Mouse (Mus musculus) 3134 (cell line): Measurements from ENCODE around the gene Gm45015.
"Not testable (repeated sequence)": the region's sequence is repeated elsewhere in the genome, so short reads cannot be mapped to it uniquely, and the experiment has no call there.

Experiments used
- DNase-seq: peaks from one replicate; pipeline ENCODE4 v3.0.0-alpha.2; 2011; ENCODE audit warnings: low spot score; ENCODE audit not compliant: insufficient read length; ENCODE audit errors: extremely low read depth

Gene Gm45015

DNA sequence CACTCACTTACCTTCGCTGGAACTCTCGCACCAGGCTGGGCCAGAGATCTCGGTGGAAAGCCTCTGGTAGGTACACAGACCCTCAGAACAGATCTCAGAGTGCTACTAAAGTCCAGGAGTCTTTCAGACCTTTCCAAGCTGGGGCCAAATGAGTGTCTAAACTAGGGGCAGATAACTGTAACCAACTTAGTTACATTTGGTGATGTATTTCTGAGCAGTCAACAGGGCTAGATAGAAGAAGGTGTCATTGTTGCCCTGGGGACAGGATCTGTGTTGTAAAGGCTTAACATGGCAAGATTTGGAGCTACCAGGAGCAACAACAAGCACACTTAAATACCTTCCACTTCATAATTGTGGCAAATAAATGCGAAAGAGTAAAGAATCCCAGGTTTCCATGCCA, at the start of gene Gm45015:
Gm45015 (minus strand) TSS at position 101 of the 400 bp plus-strand sequence.
- no peak for DNase-seq

DNA sequence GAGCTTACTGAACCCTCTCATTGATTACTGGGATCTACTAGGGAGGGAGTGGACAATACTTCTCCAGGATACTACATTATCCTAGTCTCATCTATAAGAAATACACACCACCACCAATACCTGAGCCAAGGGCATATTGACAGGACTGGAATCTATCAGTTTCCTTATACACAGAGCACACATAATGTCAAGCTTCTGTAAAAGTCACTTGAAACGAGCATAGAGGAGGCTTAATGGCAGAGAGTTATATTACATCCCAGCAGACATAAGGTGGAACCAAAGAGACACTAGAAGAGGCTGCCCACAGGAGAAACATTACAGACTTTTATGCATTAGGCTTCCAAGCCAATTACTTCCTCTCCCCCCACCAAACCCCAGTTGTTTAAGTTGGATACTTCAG, 48.3 kb upstream of the Gm45015 start:
- no peak for DNase-seq

DNA sequence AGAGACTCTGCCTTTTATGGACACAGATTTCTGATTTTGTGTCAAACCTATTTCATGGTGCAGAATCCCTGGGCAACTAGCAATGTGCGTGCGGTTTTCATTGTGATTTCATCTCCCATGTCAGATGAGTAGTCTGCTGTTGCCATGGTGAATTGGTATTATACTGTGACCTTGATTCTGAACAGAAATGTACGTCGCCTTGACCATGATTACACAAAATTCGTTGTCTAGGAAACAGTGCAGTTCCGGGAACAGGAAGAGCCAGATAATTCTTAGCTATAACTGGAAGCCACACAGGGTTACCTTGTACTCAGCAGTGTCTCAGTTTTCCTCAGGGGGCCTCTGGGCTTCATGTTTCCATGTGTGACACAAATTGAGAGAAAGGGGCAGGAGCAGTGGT, 47.8 kb upstream of the Gm45015 start:
- no peak for DNase-seq

DNA sequence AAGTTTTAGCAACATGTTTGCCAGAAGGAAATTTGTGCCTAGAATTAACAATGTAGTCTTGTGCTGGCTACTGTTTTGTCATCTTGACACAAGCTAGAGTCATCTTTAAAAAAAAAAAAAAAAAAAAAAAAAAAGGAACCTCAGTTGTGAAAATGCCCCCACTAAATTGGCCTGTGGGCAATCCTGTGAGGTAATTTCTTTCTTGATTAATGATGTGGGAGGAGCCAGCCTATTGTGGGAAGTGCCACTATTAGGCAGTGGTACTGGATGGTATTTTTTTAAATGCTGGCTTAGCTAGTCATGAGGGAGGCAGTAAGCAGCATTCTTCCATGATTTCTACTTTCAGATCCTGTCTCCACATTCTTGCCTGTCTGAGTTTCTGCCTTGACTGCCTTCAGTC, 26.7 kb upstream of the Gm45015 start:
- no peak for DNase-seq

DNA sequence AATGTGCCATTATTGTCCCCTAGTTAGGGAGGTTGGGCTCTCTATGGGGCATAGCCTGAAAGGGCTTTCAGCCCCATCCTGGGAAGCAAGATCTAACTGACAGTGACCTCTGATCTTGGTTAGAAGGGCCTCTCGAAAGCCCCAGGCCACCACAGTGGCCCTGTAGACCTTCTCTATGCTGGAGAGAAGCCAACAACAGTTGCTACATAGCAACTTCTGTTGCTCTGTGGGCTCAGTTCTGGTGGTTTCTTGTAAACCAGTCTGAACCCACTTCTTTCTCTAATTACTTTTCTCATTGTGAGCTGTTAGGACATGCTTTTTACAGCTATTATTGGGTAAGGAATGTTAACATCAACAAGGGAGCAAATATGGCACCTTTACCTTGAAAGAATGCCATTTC, 20.1 kb upstream of the Gm45015 start:
- no peak for DNase-seq

DNA sequence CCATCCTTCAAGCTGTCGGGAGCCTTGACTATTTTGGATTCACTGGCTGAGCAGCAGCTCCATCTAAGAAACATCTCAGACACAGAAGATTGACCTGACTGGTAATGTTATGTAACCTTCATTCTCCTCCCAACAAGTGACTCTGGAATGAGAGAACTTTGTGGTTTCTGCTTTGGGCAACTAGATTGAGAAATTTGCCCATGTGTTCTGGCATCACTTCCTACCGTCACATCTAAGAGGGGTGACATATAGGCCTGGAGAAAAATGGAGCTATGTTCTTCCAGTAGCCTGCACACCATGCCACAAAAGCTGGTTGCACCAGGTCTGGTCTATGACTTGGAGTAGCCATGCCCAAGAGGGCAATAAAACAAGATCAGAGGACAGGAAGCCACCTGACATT, 19.5 kb upstream of the Gm45015 start:
- DNase-seq: no peak

DNA sequence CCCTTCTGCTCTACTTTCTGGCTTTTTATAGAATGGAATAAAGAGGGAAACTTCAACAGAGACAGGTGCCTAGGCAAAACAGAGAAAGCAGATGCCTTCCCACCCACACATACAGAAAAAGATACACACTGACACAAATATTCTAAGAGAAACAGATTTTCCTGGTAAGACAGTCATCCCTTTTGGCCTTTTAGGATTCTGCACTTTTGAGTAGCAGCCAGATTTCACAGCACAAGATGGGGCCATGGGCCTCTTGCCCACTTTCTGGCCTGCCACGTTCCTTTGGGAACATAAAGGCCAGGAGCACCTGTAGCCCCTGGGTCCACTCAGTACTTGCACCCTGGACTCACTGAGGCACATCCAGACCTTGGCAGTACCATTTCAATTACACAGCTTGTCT, 7.7 kb upstream of the Gm45015 start:
- no peak for DNase-seq

DNA sequence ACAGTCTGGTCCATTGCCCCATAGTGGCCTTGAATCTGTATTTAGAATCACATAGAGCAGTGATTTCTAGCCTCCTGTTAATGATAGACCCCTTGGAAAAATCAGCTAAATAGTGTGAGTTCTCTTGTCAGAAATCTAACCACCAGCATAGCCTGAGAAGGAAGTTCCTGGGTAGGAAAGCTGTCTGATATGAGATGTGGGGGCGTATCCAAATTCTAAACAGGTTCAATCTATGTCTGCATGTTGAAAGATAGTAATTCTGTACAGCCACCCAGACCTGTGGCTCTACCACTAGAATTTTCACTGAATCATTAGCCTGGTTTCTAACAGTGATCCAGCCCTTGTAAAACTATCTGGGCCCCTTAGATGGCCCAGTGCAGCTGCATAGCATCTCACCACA, 7.2 kb upstream of the Gm45015 start:
- no peak for DNase-seq

DNA sequence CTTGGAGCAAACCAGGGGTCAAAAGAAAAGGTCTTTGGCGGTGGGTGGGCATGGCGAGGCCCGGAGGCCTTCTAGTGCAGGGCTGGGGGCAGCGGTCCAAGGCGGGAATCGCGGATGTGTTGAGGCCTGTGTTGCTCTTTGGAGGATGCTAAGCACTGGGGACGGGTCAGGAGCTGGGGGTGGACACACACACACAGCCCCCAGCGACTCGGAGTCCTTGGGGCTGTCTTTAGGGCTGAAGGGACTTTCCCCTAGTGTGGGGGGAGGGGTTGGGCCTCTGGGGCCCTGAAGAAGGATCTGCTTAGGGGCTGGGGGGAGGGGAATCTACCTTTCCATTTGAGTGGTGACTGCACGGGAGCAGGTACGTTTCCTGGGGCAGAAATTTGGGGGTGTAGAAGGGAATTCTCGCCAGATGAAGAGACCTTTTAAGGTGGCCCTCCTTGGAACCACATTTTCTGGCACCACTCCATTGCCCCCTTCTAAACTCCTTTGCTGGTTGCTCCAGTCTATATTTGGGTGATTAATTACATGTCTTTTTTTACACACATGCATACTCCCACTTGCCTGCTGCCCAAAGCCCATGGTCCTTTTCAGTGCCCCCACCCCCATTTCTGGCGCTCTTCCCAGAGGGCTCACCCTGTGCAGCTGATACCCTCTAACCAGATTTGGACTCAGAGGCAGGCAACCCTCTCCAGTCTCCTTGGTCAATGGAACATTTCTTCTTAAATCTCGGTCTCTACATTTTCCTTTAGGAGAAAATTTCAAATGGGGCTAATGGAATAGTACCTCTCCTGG, 6.5 kb upstream of the Gm45015 start:
- DNase-seq: no peak

DNA sequence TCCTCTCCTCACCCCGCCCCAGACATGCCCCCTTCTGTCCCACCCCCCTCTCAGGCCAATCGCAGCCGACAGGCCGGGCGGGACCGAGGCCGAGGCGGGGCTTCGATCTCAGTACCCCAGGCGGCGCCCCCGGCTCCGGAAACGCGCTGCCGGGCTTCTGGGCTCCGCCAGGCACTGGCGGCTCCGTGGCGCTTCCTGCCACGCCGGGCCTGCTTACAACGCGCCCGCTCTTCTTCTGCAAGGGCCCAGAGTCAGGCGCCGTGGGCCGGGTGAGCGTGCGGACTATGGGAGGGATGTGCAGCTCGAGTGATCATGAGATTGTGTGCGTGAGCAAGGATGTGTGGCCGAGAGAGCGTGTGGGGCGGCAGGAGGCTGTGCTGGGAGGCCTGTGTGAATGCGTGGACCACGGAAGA, 5.8 kb upstream of the Gm45015 start, which contains the start of gene Zfp275:
Zfp275 (plus strand) TSS at position 139 of the 413 bp plus-strand sequence.
- DNase-seq: peak; percentile 83

DNA sequence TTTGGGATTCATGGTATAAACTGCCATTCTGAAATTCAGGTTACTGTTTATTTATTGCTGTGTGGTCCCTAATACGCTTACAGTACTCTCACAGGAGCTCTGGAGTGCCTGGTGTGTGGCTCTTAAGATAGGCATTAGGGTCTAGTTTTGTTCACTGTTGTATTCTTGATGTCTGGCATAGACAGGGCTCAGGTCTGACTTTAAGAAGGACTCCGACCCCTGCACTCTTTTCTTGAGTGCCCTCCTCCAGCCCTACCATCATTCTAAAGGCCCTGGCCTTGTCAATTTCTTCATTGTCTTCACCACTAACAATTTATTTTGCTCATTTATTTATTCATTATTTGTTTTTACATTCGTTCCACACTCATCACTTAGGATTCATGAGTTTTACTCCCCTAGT, 5.4 kb upstream of the Gm45015 start:
- no peak for DNase-seq

DNA sequence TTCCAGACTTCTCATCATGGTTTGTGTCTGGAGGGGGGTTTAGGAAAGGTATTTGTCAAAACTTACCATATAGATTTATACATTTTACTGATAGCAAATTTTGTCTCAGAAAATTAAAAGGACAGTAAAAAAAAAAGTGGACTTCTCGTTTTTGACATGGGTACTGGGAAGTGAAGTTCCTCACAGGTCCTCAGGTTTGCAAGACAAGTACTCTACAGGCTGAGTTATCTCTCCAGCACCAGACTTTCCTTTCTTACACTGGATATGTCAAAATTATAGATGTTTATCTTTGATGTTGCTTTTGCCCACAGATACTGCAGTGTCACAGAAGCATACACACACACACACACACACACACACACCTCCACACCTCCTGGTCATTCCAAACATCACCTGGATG, 4.8 kb upstream of the Gm45015 start:
- no peak for DNase-seq

DNA sequence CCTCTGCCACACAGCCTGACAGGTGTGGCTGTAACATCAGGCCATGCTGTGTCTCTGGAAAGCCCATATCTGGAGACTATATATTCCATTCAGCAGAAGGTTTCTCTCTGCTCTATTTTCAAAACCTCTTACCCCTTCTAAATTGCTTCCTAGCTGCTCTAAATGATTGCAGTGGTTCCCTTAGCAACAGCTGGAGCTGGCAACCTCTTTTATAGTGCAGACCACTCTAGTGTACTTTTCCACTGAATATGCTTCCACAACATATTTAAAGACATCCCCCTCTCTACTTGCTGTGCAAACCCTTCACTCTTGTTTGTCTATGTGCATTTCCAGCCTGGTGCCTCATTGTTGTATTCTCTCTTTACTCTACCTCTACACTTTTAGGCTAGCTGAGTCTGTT, 3.1 kb downstream of the Gm45015 start:
- no peak for DNase-seq

DNA sequence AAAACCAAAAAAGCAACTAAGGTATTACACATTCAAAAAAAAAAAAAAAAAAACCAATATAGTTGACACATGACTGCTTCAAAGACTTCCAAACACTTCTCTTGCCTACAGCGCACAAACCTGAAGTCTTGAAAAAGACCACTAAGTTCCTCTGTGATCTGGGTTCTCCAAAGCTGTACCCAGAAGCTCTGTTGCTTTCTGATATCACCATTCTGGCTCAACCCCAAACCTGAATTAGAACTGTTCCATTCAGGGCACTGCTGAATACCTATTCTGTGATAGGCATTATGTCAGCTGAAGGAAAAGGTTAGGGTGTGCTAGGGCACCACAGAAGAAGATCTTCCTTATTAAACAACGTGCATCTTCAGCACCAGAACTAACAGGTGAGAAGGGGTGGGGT, 9.4 kb downstream of the Gm45015 start:
- no peak for DNase-seq

DNA sequence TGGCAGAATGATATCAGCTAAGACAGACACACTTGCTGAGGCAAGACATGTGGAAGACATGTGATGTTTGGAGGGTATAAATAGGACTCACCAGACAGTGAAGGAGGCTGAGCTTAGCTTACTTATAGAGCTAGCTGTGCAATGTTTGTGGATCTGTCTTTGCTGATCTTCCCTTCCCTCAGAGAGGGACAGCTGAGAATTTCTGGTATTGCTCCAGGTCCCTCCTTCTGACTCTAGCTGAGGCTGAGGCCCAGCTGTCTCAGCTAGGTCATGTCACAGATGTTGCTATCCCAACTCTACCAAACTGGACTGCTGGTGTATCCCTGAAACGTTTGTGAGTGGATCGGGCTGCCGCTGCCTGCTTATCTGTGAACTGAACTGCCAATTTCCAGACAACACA, 15.6 kb downstream of the Gm45015 start:
- DNase-seq: no peak

DNA sequence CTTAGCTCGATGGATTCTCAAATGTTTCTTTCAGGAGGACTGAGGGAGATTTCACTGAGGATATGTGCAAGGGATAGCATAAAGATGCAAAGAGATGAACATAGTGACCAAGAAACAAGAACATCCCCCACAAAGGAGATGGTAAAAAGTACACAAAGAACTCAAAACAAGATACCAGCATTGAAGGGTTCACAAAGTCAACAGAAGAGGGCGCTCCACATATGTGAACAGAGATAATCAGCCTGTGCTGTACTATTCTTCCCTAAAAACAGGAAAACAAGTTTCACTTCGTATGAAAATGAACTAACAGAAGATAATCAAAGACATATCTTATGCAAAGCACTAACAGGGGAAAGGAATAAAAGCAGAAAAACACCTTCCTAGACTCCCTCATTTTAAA, 24.1 kb downstream of the Gm45015 start:
- no peak for DNase-seq

DNA sequence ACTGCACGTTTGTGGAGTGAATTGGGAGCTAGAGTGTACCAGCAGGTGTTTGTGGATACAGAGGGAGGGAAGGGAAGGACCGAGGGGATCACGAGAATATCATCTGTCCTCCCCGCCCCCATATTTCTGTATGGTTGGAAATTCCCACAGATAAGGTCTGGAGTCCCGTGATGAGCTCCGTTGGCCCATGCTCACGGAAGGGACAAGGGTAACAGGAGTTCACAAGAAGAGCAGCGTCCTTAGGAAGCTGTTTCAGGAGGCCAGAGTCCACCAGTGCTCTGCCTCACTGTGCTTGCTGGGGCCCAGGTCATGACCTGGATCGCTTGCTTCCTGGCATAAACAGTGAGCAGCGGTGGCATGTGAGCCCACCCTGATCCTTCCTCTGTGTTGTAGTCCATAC, 40.9 kb downstream of the Gm45015 start:
- DNase-seq: not testable (repeated sequence)

DNA sequence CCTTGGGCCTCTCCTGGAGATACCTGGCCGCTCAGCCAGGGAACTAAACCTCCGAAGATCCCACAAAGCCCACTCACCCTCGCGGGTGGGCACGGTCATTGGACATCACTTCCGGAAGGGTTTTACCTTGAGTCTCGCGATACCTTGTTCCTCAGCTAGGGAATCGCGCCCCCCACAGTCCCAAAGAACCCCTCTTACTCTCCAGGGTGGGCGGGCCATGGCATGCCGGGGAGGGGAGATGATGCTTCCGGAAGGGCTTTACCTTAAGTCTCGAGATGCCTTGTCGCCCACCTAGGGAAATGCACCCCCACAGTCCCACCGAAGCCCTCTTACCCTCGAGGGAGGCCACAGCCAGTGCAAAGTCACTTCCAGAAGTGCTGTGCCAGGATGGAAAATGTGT, 43.8 kb downstream of the Gm45015 start, which contains the start of the genes Xlr5a and Xlr5c:
Xlr5a (minus strand) TSS at position 101 of the 400 bp plus-strand sequence.
Xlr5c (minus strand) TSS at position 101 of the 400 bp plus-strand sequence.
- not testable (repeated sequence) for DNase-seq
